Mouse (Mus musculus) intestine, embryonic 14.5 days (tissue): ENCODE data around the gene Sirt4. TPM values are rescaled to one million over a fixed set of nuclear protein-coding genes. Genes with fewer than 3 reads are reported as not detected.
A peak's percentile ranks its signal among the peaks of the same experiment; 100 is the strongest.

ENCODE experiments used
- ATAC-seq: fragments of 200-750 bp; cut with Nextera tagmentation; replicated peaks from 2 replicates; pipeline ENCODE4 v1.8.0; 2017; ENCODE audit warnings: low read depth, moderate number of reproducible peaks, moderate TSS enrichment, moderate library complexity; ENCODE audit not compliant: low FRiP score, low TSS enrichment
- DNase-seq: peaks from one replicate; pipeline ENCODE4 v3.0.0-alpha.2; 2018; ENCODE audit warnings: low spot score
- H3K27ac ChIP-seq: fragments of 300-500 bp; sonication (generic); 2 replicates; pipeline ENCODE4 v1.5.1; 2014; ENCODE audit warnings: low read depth, mild to moderate bottlenecking, control low read depth
- H3K27me3 ChIP-seq: fragments of 300-500 bp; sonication (generic); replicated peaks from 2 replicates; pipeline ENCODE4 v1.6.1; 2014; ENCODE audit warnings: low read length, control low read depth; ENCODE audit not compliant: control insufficient read depth, insufficient read depth
- H3K36me3 ChIP-seq: fragments of 300-500 bp; sonication (generic); 2 replicates; pipeline ENCODE4 v1.6.1; 2014; ENCODE audit warnings: low read length, control low read depth; ENCODE audit not compliant: control insufficient read depth, insufficient read depth
- H3K4me1 ChIP-seq: fragments of 300-500 bp; sonication (generic); replicated peaks from 2 replicates; pipeline ENCODE4 v1.6.1; 2014; ENCODE audit warnings: low read length, control low read depth, mixed read lengths; ENCODE audit not compliant: control insufficient read depth, insufficient read depth
- H3K4me2 ChIP-seq: fragments of 300-500 bp; sonication (generic); 2 replicates; pipeline ENCODE4 v1.6.1; 2014; ENCODE audit warnings: low read length
- H3K4me3 ChIP-seq: fragments of 300-500 bp; sonication (generic); 2 replicates; pipeline ENCODE4 v1.5.1; 2014; ENCODE audit warnings: low read depth, low read length, control low read depth, mixed read lengths
- H3K9ac ChIP-seq: fragments of 300-500 bp; sonication (generic); 2 replicates; pipeline ENCODE4 v1.6.1; 2014; ENCODE audit warnings: mild to moderate bottlenecking, low read length
- H3K9me3 ChIP-seq: fragments of 300-500 bp; sonication (generic); 2 replicates; pipeline ENCODE4 v1.6.1; 2016; ENCODE audit warnings: low read length, control low read depth; ENCODE audit not compliant: control insufficient read depth
- WGBS: fragments of 180-500 bp; shearing (Covaris S2); extraction: QIAGEN DNeasy Blood & Tissue Kit; methylation state at CpG from one replicate; pipeline ENCODE4 v1.1.7; 2014; 5-methylcytosine and 5-hydroxymethylcytosine counted together
- polyA plus RNA-seq: library from polyadenylated mRNA; unstranded; fragments of >200 nt; fragmentation: Nextera tagmentation; extraction: Ambion mirVana; gene quantifications from 2 replicates; pipeline ENCODE4 v1.2.1, GENCODE M21; 2014

Sirt4 gene
- polyA plus RNA-seq, 1 experiment from 2014 or later: 15.2 TPM

GRCm38 (mm10) chr5:115484996-115485395 is 471 bp upstream of the Sirt4 start:
- no peaks in the 10 kb centered on the region for H3K9me3 ChIP-seq
- no peaks in the 10 kb centered on the region for H3K27me3 ChIP-seq
- no peak overlapping the region; the same call in 1 of the 2 replicates for H3K9ac ChIP-seq
- H3K4me2 ChIP-seq: peak overlapping the region; percentile 70
- no peak overlapping the region for H3K27ac ChIP-seq
- peaks cover 7% of the 10 kb centered on the region for H3K4me1 ChIP-seq
- WGBS: 73% methylated on average over 5 of the region's 5 CpGs
- DNase-seq (no peak), ATAC-seq (no peak)
- peak overlapping the region; percentile 57 for H3K4me3 ChIP-seq
- H3K36me3 ChIP-seq: no peaks in the 10 kb centered on the region

GRCm38 (mm10) chr5:115483385-115483784 is 1.1 kb downstream of the Sirt4 start:
- WGBS: 43% methylated on average over 6 of the region's 6 CpGs
- H3K27me3 ChIP-seq: no peaks in the 10 kb centered on the region
- H3K9me3 ChIP-seq: no peaks in the 10 kb centered on the region
- no peaks in the 10 kb centered on the region for H3K36me3 ChIP-seq
- H3K9ac ChIP-seq: no peak overlapping the region
- DNase-seq (no peak), ATAC-seq (no peak)
- H3K4me1 ChIP-seq: peaks cover 7% of the 10 kb centered on the region
- H3K4me3 ChIP-seq: 0 out of 2 replicates have a peak overlapping the region, but pooled peaks have one; percentile 57
- peak overlapping the region; percentile 70 for H3K4me2 ChIP-seq
- no peak overlapping the region for H3K27ac ChIP-seq

DNA sequence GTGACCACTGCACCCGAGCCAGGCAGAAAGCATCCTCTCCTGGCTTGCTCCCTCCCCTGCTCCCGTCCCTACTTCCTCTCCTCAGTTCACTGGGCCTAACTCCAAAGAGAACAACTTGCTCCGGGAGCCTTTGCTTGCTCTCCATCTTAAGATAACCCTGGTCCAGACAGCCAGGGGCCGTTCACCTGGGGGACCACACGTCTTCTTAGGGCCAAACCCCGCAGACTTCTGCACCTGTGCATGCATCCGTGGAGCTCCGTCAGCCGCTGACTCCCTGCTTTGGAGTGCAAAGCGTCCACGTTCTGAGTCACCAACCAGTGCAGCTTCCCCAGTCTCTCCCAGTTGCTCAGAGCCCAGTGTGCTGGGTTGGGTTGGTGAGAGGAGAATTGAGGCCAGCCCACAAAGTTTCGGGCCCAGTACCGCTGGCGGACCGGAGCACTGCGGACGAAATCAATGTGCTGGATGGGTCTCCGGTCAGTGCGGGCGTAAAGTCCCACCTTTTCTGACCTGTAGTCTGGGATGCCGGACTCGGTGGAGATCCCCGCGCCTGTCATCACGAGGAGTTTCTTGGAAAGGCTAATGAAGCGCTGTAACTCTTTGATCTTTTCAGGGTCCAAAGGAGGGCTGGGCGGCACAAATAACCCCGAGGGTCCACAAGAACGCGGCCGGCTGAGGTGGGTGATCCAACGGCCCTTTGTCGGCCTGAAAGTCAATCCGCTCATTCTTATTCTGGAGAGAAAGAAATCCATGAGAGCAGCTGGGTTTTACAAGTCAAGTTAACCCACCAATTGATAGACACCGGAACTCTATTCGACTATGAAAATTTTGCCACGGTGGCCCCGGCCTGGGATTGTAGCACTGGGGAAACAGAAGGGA is 1.9 kb downstream of the Sirt4 start:
- Histone ChIP-seq H3K9ac (no peak overlapping the region), H3K9me3 (no peaks in the 10 kb centered on the region), H3K4me1 (peaks cover 7% of the 10 kb centered on the region), H3K4me3 (no peak overlapping the region), H3K4me2 (peak overlapping the region; percentile 25; the same call in 1 of the 2 replicates), H3K27ac (no peak overlapping the region), H3K36me3 (no peaks in the 10 kb centered on the region), H3K27me3 (no peaks in the 10 kb centered on the region)
- ATAC-seq (no peak), DNase-seq (no peak)
- 47% methylated on average over 38 of the region's 38 CpGs for WGBS

DNA sequence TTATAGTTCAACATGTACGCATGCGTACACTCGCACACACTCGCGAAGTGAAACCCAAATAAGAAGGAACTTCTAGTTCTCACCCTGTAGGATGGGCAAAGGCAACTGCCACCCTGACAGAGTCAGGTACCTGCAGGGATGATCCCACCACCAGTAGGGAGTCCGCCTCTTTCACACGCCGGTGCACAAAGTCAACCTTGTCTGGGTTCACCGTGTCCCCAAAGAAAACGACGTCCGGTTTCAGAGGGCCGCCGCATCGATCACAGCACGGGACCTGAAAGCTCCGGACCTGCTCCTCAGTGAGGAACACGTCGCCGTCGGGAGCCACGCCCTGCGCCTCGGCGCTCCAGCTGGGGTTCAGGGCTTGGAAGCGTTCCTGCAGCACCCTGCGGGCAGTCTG is 4.4 kb downstream of the Sirt4 start:
- WGBS: 26% methylated on average over 27 of the region's 27 CpGs
- Histone ChIP-seq H3K27ac (no peak overlapping the region), H3K9ac (no peak overlapping the region), H3K4me3 (0 out of 2 replicates have a peak overlapping the region, but pooled peaks have one; percentile 8), H3K36me3 (no peaks in the 10 kb centered on the region), H3K9me3 (no peaks in the 10 kb centered on the region), H3K4me2 (peak overlapping the region; percentile 36), H3K4me1 (peaks cover 7% of the 10 kb centered on the region), H3K27me3 (no peaks in the 10 kb centered on the region)
- DNase-seq: no peak
- no peak for ATAC-seq

- H3K4me1 ChIP-seq: peaks cover 3% of the 10 kb centered on the region; the same call in 1 of the 2 replicates
- H3K4me2 ChIP-seq: no peak overlapping the region
- 59% methylated on average over 15 of the region's 15 CpGs for WGBS
- H3K9me3 ChIP-seq: no peaks in the 10 kb centered on the region
- no peak overlapping the region for H3K4me3 ChIP-seq
- H3K27ac ChIP-seq: no peak overlapping the region
- no peaks in the 10 kb centered on the region for H3K27me3 ChIP-seq
- H3K36me3 ChIP-seq: no peaks in the 10 kb centered on the region
- DNase-seq: no peak
- ATAC-seq: no peak
- H3K9ac ChIP-seq: no peak overlapping the region
Measured at GRCm38 (mm10) chr5:115479561-115479960, 5.0 kb downstream of the Sirt4 start.

GRCm38 (mm10) chr5:115476107-115476727 is 8.3 kb downstream of the Sirt4 start:
- Histone ChIP-seq H3K36me3 (no peaks in the 10 kb centered on the region), H3K4me2 (peak overlapping the region; percentile 52), H3K9me3 (no peaks in the 10 kb centered on the region), H3K27ac (no peak overlapping the region), H3K9ac (peak overlapping the region; percentile 27; the same call in 1 of the 2 replicates), H3K4me3 (peak overlapping the region; percentile 34), H3K27me3 (no peaks in the 10 kb centered on the region), H3K4me1 (no peaks in the 10 kb centered on the region)
- 38% methylated on average over 12 of the region's 12 CpGs for WGBS
- ATAC-seq (peak; percentile 17; the same call in 1 of the 2 replicates), DNase-seq (no peak)

GRCm38 (mm10) chr5:115475337-115476106 is 9.0 kb downstream of the Sirt4 start:
- Histone ChIP-seq H3K9ac (peak overlapping the region; percentile 27; the same call in 1 of the 2 replicates), H3K36me3 (no peaks in the 10 kb centered on the region), H3K4me1 (no peaks in the 10 kb centered on the region), H3K9me3 (no peaks in the 10 kb centered on the region), H3K4me3 (peak overlapping the region; percentile 34), H3K27me3 (no peaks in the 10 kb centered on the region), H3K4me2 (peak overlapping the region; percentile 52), H3K27ac (no peak overlapping the region)
- WGBS: 16% methylated on average over 22 of the region's 22 CpGs
- DNase-seq: peak; percentile 63
- ATAC-seq: peak; percentile 66

- Histone ChIP-seq H3K4me2 (no peak overlapping the region), H3K4me3 (no peak overlapping the region), H3K9ac (no peak overlapping the region), H3K9me3 (no peaks in the 10 kb centered on the region), H3K36me3 (no peaks in the 10 kb centered on the region), H3K27me3 (no peaks in the 10 kb centered on the region), H3K27ac (no peak overlapping the region), H3K4me1 (no peaks in the 10 kb centered on the region)
- no peak for ATAC-seq
- 69% methylated on average over 22 of the region's 22 CpGs for whole genome bisulfite sequencing
- DNase-seq: no peak
Measured at GRCm38 (mm10) chr5:115474174-115474828, 10.2 kb downstream of the Sirt4 start.
